Mouse (Mus musculus) right cerebral cortex, postnatal 36 days (tissue): ENCODE data around the gene Erg.
A peak's percentile ranks its signal among the peaks of the same experiment; 100 is the strongest.

Experiments
- DNase-seq, 2 experiments: peaks; one replicate each; pipeline ENCODE4 v3.0.0; 2022; ENCODE audit warnings: low spot score in 2 of 2, mixed read lengths in 1 of 2

Erg gene

GRCm38 (mm10) chr16:95584751-95585528, 1.5 kb downstream of the Erg start:
- DNase-seq: no peak

GRCm38 (mm10) chr16:95579289-95579688, 7.1 kb downstream of the Erg start:
- DNase-seq: no peak

- DNase-seq: peak; percentile 70 to 80
Measured at GRCm38 (mm10) chr16:95573163-95573562, 13.2 kb downstream of the Erg start.

DNA sequence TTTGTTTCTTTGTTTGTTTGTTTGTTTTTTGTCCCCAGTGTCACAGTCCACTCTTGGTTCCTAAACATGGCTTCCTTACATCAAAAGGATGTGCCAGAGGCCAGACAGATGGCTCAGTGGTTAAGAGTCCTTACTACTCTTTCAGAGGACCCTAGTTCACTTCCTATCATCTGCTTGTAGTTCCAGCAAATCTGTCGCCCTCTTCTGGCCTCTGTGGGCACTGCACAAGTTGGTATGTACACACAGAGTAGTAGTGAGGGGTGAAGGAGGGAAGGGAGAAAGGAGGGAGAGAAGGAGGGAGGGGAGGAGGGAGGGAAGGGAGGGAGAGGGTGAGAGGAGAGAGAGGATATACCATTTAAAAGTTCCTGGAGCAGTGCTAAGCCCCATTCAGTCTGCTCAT, 15.8 kb downstream of the Erg start:
- DNase-seq: no peak

DNA sequence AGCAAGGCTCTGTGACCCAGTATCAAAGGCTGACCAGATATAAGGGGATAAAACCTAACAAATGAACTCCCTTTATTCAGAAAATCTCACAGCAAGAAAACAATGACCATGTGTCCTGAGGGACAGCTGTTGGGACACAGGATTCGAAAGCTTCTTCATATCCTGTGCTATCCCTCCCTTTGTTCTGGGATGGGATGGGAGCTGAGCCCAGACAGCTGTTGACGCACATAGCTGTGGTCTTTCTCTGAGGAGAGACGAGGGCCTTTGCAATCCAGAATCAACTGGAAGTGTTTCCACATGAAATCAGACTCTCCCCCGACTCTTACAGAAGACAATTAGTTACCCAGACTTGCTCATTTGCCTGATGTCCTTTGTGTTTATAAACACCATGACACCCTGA, 29.6 kb downstream of the Erg start:
- no peak for DNase-seq

GRCm38 (mm10) chr16:95553136-95553535, 33.3 kb downstream of the Erg start:
- no peak for DNase-seq

- DNase-seq: no peak
Measured at GRCm38 (mm10) chr16:95552495-95552894, 33.9 kb downstream of the Erg start.

GRCm38 (mm10) chr16:95550496-95550895, 35.9 kb downstream of the Erg start:
- no peak for DNase-seq

- DNase-seq: no peak
Measured at GRCm38 (mm10) chr16:95544753-95545152, 41.6 kb downstream of the Erg start.

GRCm38 (mm10) chr16:95543471-95543870, 42.9 kb downstream of the Erg start:
- DNase-seq: peak; percentile 24 to 38

GRCm38 (mm10) chr16:95535151-95535550, 51.2 kb downstream of the Erg start:
- no peak for DNase-seq

GRCm38 (mm10) chr16:95532387-95533077, 53.9 kb downstream of the Erg start:
- DNase-seq: no peak

GRCm38 (mm10) chr16:95527561-95527960, 58.8 kb downstream of the Erg start:
- DNase-seq: no peak

- DNase-seq: no peak
Measured at GRCm38 (mm10) chr16:95519520-95519919, 66.9 kb downstream of the Erg start.

DNA sequence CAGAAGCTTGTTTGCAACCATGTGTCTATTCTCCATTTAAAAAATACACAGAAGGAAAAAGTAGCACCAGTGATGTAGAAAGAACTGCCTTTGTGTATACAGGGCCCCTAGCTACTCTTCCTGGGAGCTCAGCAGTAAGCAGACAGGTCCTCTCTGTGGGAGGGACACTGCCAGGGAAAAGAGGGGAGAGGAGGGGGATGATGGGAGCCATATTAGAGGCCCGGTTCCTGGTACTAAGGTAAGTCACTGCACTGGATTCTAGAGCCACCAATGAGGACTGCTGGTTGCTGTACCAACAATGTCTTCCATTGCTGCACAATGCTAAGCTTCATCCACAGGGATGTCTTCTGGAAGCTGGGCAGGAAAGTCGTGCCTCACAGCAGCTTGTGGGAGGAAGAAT, 80.3 kb downstream of the Erg start:
- no peak for DNase-seq

- no peak for DNase-seq
Measured at GRCm38 (mm10) chr16:95496582-95497300, 89.7 kb downstream of the Erg start.

DNA sequence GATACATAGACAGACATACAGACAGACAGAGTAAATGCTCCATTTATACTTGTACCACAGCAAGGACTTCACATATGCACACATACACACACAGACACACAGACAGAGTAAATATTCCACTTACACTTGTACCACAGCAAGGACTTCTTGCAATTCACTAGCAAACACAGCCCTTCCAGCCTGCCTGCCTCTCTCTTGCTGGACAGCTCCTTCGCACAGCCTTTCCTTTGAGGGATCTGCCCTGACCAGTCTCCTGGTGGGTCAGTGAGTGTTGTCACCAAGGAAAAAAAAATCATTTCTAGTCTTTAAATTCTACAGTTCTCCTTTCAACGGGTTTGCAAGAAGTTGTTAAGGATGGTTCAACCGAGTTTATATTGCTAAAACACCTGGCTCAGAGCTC, 92.3 kb downstream of the Erg start:
- no peak for DNase-seq

- no peak for DNase-seq
Measured at GRCm38 (mm10) chr16:95493336-95493735, 93.1 kb downstream of the Erg start.

GRCm38 (mm10) chr16:95492146-95492545, 94.2 kb downstream of the Erg start:
- DNase-seq: no peak

- no peak for DNase-seq
Measured at GRCm38 (mm10) chr16:95490386-95490785, 96.0 kb downstream of the Erg start.

DNA sequence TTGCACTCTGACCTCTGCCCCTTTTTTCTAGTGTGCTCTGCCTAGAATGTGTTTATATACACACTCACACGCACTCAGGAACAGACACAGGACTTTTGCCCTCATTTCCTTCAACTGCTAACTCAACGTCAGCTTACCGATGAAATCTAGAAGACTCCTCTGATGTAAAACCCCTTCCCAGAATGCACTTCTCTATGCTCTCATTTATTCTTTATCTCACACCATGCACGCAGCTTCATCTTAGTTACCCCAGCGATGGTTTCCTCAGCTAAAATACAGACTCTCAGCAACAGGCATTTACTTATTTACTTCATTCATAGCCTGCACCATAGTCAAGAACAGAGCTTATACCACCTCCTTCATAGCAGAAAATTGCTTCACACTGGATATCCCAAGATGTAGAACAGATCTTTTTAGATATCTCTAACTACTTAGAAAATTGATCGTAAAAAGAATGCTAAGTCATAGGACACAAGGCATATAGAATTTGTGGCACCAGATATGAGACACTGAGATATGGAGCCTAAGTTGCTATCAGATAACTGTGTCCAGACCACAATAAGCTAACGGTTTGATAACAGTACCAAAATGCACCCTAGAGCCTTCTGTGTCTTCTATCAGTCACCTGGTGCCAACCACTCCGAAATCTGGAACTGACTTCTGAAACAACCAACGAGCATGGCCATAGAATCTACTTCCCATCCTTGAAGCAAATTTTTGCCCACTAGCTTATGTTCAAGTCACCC, 98.6 kb downstream of the Erg start:
- DNase-seq: no peak

DNA sequence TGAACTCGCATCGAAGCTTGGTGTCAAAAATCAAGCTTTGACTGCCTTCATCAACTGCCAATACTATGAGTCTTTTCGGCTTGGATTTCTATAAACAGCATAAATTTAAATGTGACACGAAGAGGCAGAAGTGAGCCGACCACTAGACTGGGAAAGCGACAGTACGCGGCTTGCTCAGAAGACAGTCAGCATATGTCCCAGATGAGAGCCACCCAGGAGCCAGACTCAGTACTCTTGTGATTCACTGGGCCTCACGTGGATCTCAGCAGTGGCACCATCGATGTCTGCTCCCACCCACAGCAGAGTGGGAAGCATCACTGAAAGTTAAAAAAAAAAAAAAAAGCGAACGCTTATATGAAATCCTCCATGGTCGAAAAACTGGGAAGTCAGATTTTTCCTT, 105.2 kb downstream of the Erg start:
- DNase-seq: peak; percentile 39 to 51
